In the genomic region with DNA sequence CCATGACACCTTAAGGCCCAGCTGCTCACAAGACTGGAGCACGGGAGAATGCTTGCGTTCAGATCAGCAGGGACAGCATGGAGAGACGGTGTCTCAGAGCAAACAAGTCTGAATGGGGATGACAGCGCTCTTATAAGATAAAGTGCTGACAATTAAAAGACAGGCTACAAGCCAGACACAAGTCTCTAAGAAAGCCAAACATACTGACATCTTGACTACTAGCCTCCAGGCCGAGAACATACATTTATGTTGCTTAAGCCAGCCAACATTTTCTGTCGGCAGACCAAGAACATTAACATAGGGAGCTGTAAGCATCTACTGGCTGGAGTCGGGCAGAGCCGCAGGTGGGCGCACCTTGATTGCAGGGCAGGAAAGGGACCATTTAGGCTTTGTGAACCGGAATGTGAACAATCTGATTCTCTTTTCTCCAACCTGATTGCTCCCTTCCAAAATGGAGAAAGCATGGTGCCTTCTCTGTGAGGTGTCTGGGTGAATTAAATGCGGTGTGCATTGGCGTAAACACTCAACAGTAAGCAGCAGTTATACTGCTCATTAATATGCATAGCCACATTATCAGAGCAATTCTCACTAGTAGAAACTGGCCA, we compare ENCODE assay signal across 26 mouse cellular contexts.
DNase-seq lines count a peak whose midpoint lies in the region; ATAC-seq and TF ChIP-seq lines count a peak whose summit lies in the region.
"Had no signal": no experiment of that assay in that cellular context is flagged by ENCODE, and none has a peak within 500 bp of the region (broad histone marks: within the 10 kb centered on the region; RNA-seq: fewer than 3 reads in every experiment).

No protein-coding gene starts in this region.

- no peaks in the 10 kb centered on the region for H3K36me3 ChIP-seq in hindbrain, embryonic 16.5 days (ENCODE audit: control insufficient read depth, insufficient read depth, low read length)
- H3K36me3 ChIP-seq in hindbrain, postnatal 0 days (ENCODE audit: insufficient read depth, low read length), result no peaks in the 10 kb centered on the region
- H3K36me3 ChIP-seq in lung, postnatal 0 days (ENCODE audit: insufficient read depth, low read length), result no peaks in the 10 kb centered on the region
- no peaks in the 10 kb centered on the region for H3K36me3 ChIP-seq in forebrain, embryonic 12.5 days (replicated peaks)
- H3K36me3 ChIP-seq: embryonic facial prominence, embryonic 10.5 days; embryonic facial prominence, embryonic 13.5 days; forebrain, embryonic 15.5 days; heart, embryonic 15.5 days; hindbrain, embryonic 13.5 days had no signal

- TF ChIP-seq CTCF in hindbrain, postnatal 0 days (IDR thresholded peaks at IDR 0.05; ENCODE audit: low read depth), result no peak
- no peak for TF ChIP-seq CTCF in lung, postnatal 0 days (IDR thresholded peaks at IDR 0.05)

- peaks cover 2% of the 10 kb centered on the region; the same call in 1 of the 2 replicates for H3K9me3 ChIP-seq in hindbrain, embryonic 16.5 days (ENCODE audit: control insufficient read depth, low read length)
- H3K9me3 ChIP-seq in hindbrain, postnatal 0 days (ENCODE audit: low read length), result no peaks in the 10 kb centered on the region
- H3K9me3 ChIP-seq in lung, postnatal 0 days (ENCODE audit: low read length), result no peaks in the 10 kb centered on the region
- peaks cover 7% of the 10 kb centered on the region; the same call in 1 of the 2 replicates for H3K9me3 ChIP-seq in forebrain, embryonic 12.5 days
- H3K9me3 ChIP-seq: embryonic facial prominence, embryonic 13.5 days; forebrain, embryonic 15.5 days had no signal

- 66% methylated on average over 12 of the region's 12 CpGs for WGBS in hindbrain, embryonic 16.5 days
- WGBS in hindbrain, postnatal 0 days, result 60% methylated on average over 12 of the region's 12 CpGs
- 65% methylated on average over 12 of the region's 12 CpGs for WGBS in lung, postnatal 0 days
- 88% methylated on average over 12 of the region's 12 CpGs for WGBS in forebrain, embryonic 12.5 days

- H3K27ac ChIP-seq in hindbrain, embryonic 16.5 days (ENCODE audit: low read depth, low read length), result no peak overlapping the region
- H3K27ac ChIP-seq in hindbrain, postnatal 0 days, result no peak overlapping the region
- H3K27ac ChIP-seq in lung, postnatal 0 days (ENCODE audit: low read length), result no peak overlapping the region
- H3K27ac ChIP-seq in forebrain, embryonic 12.5 days, result no peak overlapping the region
- H3K27ac ChIP-seq: embryonic facial prominence, embryonic 10.5 days; embryonic facial prominence, embryonic 13.5 days; forebrain, embryonic 10.5 days; forebrain, embryonic 15.5 days; hindbrain, embryonic 13.5 days had no signal

- no peak overlapping the region for H3K4me2 ChIP-seq in hindbrain, embryonic 16.5 days (ENCODE audit: low read length)
- no peak overlapping the region for H3K4me2 ChIP-seq in hindbrain, postnatal 0 days (ENCODE audit: low read depth, low read length)
- no peak overlapping the region for H3K4me2 ChIP-seq in lung, postnatal 0 days (replicated peaks; ENCODE audit: low read depth, low read length)
- no peak overlapping the region for H3K4me2 ChIP-seq in forebrain, embryonic 12.5 days
- H3K4me2 ChIP-seq: embryonic facial prominence, embryonic 13.5 days; forebrain, embryonic 15.5 days; heart, embryonic 12.5 days; heart, embryonic 15.5 days; hindbrain, embryonic 13.5 days had no signal

- no peak overlapping the region for H3K9ac ChIP-seq in hindbrain, embryonic 16.5 days (ENCODE audit: low read depth, low read length)
- no peak overlapping the region for H3K9ac ChIP-seq in hindbrain, postnatal 0 days (replicated peaks; ENCODE audit: low read length)
- H3K9ac ChIP-seq in lung, postnatal 0 days (replicated peaks; ENCODE audit: low read depth), result no peak overlapping the region
- H3K9ac ChIP-seq in forebrain, embryonic 12.5 days, result no peak overlapping the region
- H3K9ac ChIP-seq: embryonic facial prominence, embryonic 13.5 days; forebrain, embryonic 15.5 days; heart, embryonic 12.5 days; heart, embryonic 15.5 days; hindbrain, embryonic 13.5 days had no signal

- H3K4me3 ChIP-seq in hindbrain, embryonic 16.5 days (ENCODE audit: low read length), result no peak overlapping the region
- no peak overlapping the region for H3K4me3 ChIP-seq in hindbrain, postnatal 0 days (ENCODE audit: low read length)
- H3K4me3 ChIP-seq in lung, postnatal 0 days (ENCODE audit: low read depth, low read length), result no peak overlapping the region
- H3K4me3 ChIP-seq in forebrain, embryonic 12.5 days (replicated peaks), result no peak overlapping the region
- H3K4me3 ChIP-seq: embryonic facial prominence, embryonic 10.5 days; embryonic facial prominence, embryonic 13.5 days; erythroblast, embryonic 14.5 days; forebrain, embryonic 10.5 days; forebrain, embryonic 15.5 days; heart, embryonic 12.5 days; heart, embryonic 15.5 days; hindbrain, embryonic 10.5 days; hindbrain, embryonic 13.5 days had no signal

- DNase-seq in hindbrain, postnatal 0 days (ENCODE audit: low spot score), result no peak
- peak; percentile 28 for DNase-seq in lung, postnatal 0 days (ENCODE audit: low spot score)
- DNase-seq in lung, postnatal 10 days, result no peak
- DNase-seq in fat pad, adult 2 months (ENCODE audit: extremely low read depth, low read depth, low spot score), result peak; percentile 57
- DNase-seq: adrenal gland, postnatal 10 days; adrenal gland, postnatal 36 days; cerebellum, adult 18-20 months; cerebellum, adult 9-10 months; cerebellum, postnatal 14 days; embryo, embryonic 11 days; gastrocnemius, postnatal 25 days; heart, adult 18-20 months; heart, postnatal 10 days; heart, postnatal 36 days; kidney, adult 18-20 months had no signal

- H3K4me1 ChIP-seq in hindbrain, embryonic 16.5 days (ENCODE audit: control insufficient read depth, insufficient read depth, low read depth, low read length), result peaks cover 20% of the 10 kb centered on the region
- peaks cover 15% of the 10 kb centered on the region for H3K4me1 ChIP-seq in hindbrain, postnatal 0 days (ENCODE audit: insufficient read depth, low read length)
- H3K4me1 ChIP-seq in lung, postnatal 0 days (ENCODE audit: insufficient read depth, low read depth, low read length), result peaks cover 4% of the 10 kb centered on the region; the same call in 1 of the 2 replicates
- peaks cover 33% of the 10 kb centered on the region for H3K4me1 ChIP-seq in forebrain, embryonic 12.5 days

- ATAC-seq in hindbrain, embryonic 16.5 days, result peak; percentile 38
- no peak for ATAC-seq in hindbrain, postnatal 0 days
- ATAC-seq in lung, postnatal 0 days, result no peak
- ATAC-seq in forebrain, embryonic 12.5 days (ENCODE audit: low FRiP score), result no peak
- ATAC-seq: forebrain, embryonic 15.5 days had no signal

- TF ChIP-seq EP300 in lung, postnatal 0 days (IDR thresholded peaks at IDR 0.05), result no peak

- no peaks in the 10 kb centered on the region for H3K27me3 ChIP-seq in hindbrain, embryonic 16.5 days (replicated peaks; ENCODE audit: control insufficient read depth, insufficient read depth, low read length)
- H3K27me3 ChIP-seq in hindbrain, postnatal 0 days (ENCODE audit: insufficient read depth, low read length), result no peaks in the 10 kb centered on the region
- H3K27me3 ChIP-seq in lung, postnatal 0 days (replicated peaks; ENCODE audit: insufficient read depth, low read length), result no peaks in the 10 kb centered on the region
- no peaks in the 10 kb centered on the region for H3K27me3 ChIP-seq in forebrain, embryonic 12.5 days
- H3K27me3 ChIP-seq: embryonic facial prominence, embryonic 13.5 days; forebrain, embryonic 15.5 days; heart, embryonic 12.5 days; heart, embryonic 15.5 days; hindbrain, embryonic 13.5 days had no signal

Comparison
In these comparisons a context has a peak if more than half of its experiments do, and no peak if none do; other contexts are left out.
1. DNase-seq: peak in lung, postnatal 0 days (single experiment) and fat pad, adult 2 months (single experiment); none in hindbrain, postnatal 0 days (single experiment) and lung, postnatal 10 days (single experiment).